Mouse (Mus musculus): ENCODE data around the gene Eya4. TPM values are rescaled to one million over a fixed set of nuclear protein-coding genes. Genes with fewer than 3 reads are reported as not detected.

Gene Eya4
- polyA plus RNA-seq, 1 experiment: 34.4 TPM

- H3K4me1 ChIP-seq (ENCODE audit: control insufficient read depth, insufficient read depth, low read length): no peaks in the 10 kb centered on the region
- H3K4me3 ChIP-seq (ENCODE audit: insufficient read depth, low read length): no peak overlapping the region
- TF ChIP-seq POLR2A (IDR thresholded peaks at IDR 0.05; ENCODE audit: low read depth, low read length): no peak
- TF ChIP-seq CTCF (IDR thresholded peaks at IDR 0.05; ENCODE audit: borderline replicate concordance, insufficient read depth, low read length): no peak
- H3K27ac ChIP-seq (ENCODE audit: insufficient read depth, low read length): no peak overlapping the region
These were observed 260.3 kb downstream of the Eya4 start for GRCm38 (mm10) chr10:23090323-23090722.

- Histone ChIP-seq H3K27ac (ENCODE audit: insufficient read depth, low read length) (no peak overlapping the region), H3K4me1 (ENCODE audit: control insufficient read depth, insufficient read depth, low read length) (no peaks in the 10 kb centered on the region), H3K4me3 (ENCODE audit: insufficient read depth, low read length) (no peak overlapping the region)
- TF ChIP-seq CTCF (IDR thresholded peaks at IDR 0.05; ENCODE audit: borderline replicate concordance, insufficient read depth, low read length) (no peak), POLR2A (IDR thresholded peaks at IDR 0.05; ENCODE audit: low read depth, low read length) (no peak)
These were observed 261.3 kb downstream of the Eya4 start for GRCm38 (mm10) chr10:23089271-23089670.

DNA sequence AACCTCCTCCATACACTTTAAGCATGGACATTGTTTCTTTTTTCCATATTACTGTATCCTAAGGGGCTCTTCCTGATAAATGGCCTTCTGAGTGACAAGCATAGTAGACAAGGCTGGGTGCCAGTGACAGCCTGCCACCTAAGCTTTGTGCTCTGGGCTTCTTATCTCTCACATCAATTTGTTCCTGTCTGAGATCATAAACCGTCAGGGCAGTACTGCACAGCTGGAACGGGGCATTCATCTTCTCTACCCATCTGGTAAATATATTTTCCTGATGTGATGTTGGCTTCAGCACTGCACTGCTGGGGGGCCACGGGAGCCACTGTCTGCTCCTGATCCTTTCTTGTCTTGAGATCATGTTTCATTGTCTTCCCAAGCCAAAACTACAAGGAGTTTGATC is 261.8 kb downstream of the Eya4 start:
- no peaks in the 10 kb centered on the region for H3K4me1 ChIP-seq (ENCODE audit: control insufficient read depth, insufficient read depth, low read length)

GRCm38 (mm10) chr10:23086352-23087215 is 264.0 kb downstream of the Eya4 start:
- H3K4me3 ChIP-seq (ENCODE audit: insufficient read depth, low read length): no peak overlapping the region
- TF ChIP-seq CTCF (IDR thresholded peaks at IDR 0.05; ENCODE audit: borderline replicate concordance, insufficient read depth, low read length): peak; percentile 52; the same call in 1 of the 2 replicates
- TF ChIP-seq POLR2A (IDR thresholded peaks at IDR 0.05; ENCODE audit: low read depth, low read length): no peak
- no peaks in the 10 kb centered on the region for H3K4me1 ChIP-seq (ENCODE audit: control insufficient read depth, insufficient read depth, low read length)
- no peak overlapping the region for H3K27ac ChIP-seq (ENCODE audit: insufficient read depth, low read length)

More for the DNA sequence above, 261.8 kb downstream of the Eya4 start:
- Histone ChIP-seq H3K4me3 (ENCODE audit: insufficient read depth, low read length) (no peak overlapping the region), H3K27ac (ENCODE audit: insufficient read depth, low read length) (no peak overlapping the region)
- no peak for TF ChIP-seq CTCF (IDR thresholded peaks at IDR 0.05; ENCODE audit: borderline replicate concordance, insufficient read depth, low read length)
- no peak for TF ChIP-seq POLR2A (IDR thresholded peaks at IDR 0.05; ENCODE audit: low read depth, low read length)

GRCm38 (mm10) chr10:23081548-23081828 is 269.1 kb downstream of the Eya4 start:
- TF ChIP-seq POLR2A (IDR thresholded peaks at IDR 0.05; ENCODE audit: low read depth, low read length) (no peak), CTCF (IDR thresholded peaks at IDR 0.05; ENCODE audit: borderline replicate concordance, insufficient read depth, low read length) (no peak)
- H3K27ac ChIP-seq (ENCODE audit: insufficient read depth, low read length): no peak overlapping the region
- H3K4me3 ChIP-seq (ENCODE audit: insufficient read depth, low read length): no peak overlapping the region
- H3K4me1 ChIP-seq (ENCODE audit: control insufficient read depth, insufficient read depth, low read length): no peaks in the 10 kb centered on the region

DNA sequence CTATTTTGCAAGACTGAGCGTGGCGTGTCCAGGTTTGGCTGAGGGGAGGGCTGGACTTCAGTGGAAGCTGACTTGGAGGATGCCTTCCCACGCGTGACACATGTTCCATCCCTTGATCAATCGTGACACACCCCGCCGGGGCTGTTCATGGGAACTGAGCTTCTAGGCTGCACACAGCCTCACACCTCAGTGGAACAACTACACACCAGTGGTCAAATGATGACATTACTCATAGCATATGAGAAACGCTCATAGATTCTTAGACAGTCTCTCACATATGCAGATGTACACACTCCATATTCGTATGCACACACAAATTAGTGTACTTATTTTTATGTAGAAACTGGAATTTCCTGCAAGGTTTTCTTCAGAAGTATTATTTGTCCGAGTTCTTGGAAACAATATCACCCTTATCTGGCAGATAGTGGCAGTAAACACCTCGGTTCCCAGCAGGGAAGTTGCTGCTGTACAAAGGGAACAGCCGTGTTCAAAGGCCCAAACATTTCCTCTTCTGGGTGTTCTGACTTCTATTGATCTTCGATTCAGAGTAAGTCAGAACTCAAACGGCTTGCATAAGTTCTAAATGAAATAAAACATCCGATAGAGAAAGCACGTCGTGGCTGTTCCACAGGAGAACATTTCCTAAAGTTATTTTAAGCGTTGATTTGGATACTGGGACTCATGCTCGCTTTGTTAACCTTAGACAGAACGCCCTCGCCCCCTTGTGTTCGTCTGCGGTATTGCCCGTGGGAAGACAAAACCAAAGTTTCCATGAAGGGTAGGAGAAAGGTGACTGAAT is 269.6 kb downstream of the Eya4 start:
- H3K27ac ChIP-seq (ENCODE audit: insufficient read depth, low read length): no peak overlapping the region
- no peaks in the 10 kb centered on the region for H3K4me1 ChIP-seq (ENCODE audit: control insufficient read depth, insufficient read depth, low read length)
- no peak overlapping the region for H3K4me3 ChIP-seq (ENCODE audit: insufficient read depth, low read length)
- TF ChIP-seq CTCF (IDR thresholded peaks at IDR 0.05; ENCODE audit: borderline replicate concordance, insufficient read depth, low read length) (peak; percentile 87; the same call in 1 of the 2 replicates), POLR2A (IDR thresholded peaks at IDR 0.05; ENCODE audit: low read depth, low read length) (no peak)

DNA sequence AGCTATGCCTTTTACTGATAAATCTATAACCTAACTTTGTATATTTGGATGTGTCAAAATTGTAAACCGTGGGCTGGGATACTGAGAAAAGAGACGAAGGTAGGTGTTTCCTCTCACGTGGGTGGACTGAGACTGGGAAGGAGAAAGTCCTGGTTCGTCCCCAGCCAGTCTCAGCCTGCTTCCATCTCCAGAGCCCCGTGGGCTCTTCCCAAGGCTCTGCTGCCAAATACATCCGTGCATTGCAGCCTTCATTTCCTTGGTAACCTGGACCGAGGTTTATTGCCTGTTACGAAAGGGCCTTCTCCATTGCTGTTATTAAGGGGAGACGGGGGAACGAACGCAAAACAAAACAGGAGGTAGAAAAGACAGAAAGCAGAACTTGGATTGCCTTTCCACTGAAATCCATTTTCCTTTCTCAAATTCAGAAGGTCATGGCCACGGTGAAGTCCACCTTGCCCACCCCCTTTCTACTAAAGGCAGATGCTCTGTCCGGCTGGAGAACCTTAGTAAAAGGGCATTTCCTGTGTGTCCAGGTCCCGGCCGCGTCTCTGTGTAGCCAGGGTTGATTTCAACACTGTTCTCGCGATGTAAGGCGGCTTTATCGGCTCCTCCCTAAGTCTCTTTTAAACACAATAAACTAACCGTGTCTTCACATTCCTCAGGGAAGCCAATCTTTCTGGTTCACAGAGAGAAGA is 273.7 kb downstream of the Eya4 start:
- TF ChIP-seq POLR2A (IDR thresholded peaks at IDR 0.05; ENCODE audit: low read depth, low read length) (no peak), CTCF (IDR thresholded peaks at IDR 0.05; ENCODE audit: borderline replicate concordance, insufficient read depth, low read length) (no peak)
- no peak overlapping the region for H3K27ac ChIP-seq (ENCODE audit: insufficient read depth, low read length)
- no peak overlapping the region for H3K4me3 ChIP-seq (ENCODE audit: insufficient read depth, low read length)
- H3K4me1 ChIP-seq (ENCODE audit: control insufficient read depth, insufficient read depth, low read length): no peaks in the 10 kb centered on the region; the same call in 1 of the 2 replicates

DNA sequence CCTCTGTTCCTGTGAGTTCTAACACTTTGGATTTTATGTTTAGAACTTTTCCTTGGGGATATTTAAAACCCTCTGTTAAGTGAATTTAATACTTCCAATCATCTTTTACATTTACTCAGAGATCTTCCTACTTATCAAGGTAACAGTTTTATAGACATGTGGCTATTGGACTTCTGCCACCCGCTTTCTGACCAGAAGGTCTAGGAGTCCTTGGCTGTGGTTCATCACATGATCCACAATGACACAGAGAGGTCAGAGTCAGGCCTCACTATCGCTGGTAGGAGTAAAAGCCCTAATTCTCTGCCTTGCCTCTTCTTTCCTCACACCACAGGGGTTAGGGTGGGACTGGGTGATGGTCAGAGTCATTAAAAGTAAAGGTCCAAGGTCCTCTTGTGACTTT is 277.2 kb downstream of the Eya4 start:
- Histone ChIP-seq H3K27ac (ENCODE audit: insufficient read depth, low read length) (no peak overlapping the region), H3K4me1 (ENCODE audit: control insufficient read depth, insufficient read depth, low read length) (no peaks in the 10 kb centered on the region; the same call in 1 of the 2 replicates), H3K4me3 (ENCODE audit: insufficient read depth, low read length) (no peak overlapping the region)
- no peak for TF ChIP-seq POLR2A (IDR thresholded peaks at IDR 0.05; ENCODE audit: low read depth, low read length)
- TF ChIP-seq CTCF (IDR thresholded peaks at IDR 0.05; ENCODE audit: borderline replicate concordance, insufficient read depth, low read length): no peak

DNA sequence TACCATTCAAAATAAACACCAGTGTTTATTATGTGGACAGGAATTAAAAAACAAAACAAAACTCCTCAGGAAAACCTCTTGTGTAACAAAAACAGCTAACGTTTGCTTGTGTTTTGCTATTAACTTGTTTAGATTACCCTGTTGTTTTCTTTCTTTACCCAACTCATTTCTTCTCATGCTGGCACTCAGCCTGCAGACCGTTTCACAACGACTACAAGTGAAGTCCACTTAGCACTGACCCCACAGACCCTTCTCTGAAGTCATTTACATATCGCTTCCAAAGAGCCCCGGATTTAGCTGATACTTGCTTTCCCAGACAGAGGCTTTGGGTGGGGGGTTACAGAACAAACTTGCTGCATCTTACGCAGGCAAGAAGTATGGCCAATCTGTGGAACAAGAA is 286.9 kb downstream of the Eya4 start:
- Histone ChIP-seq H3K4me1 (ENCODE audit: control insufficient read depth, insufficient read depth, low read length) (no peaks in the 10 kb centered on the region), H3K27ac (ENCODE audit: insufficient read depth, low read length) (no peak overlapping the region), H3K4me3 (ENCODE audit: insufficient read depth, low read length) (no peak overlapping the region)
- TF ChIP-seq CTCF (IDR thresholded peaks at IDR 0.05; ENCODE audit: borderline replicate concordance, insufficient read depth, low read length): no peak
- TF ChIP-seq POLR2A (IDR thresholded peaks at IDR 0.05; ENCODE audit: low read depth, low read length): no peak

All from embryonic fibroblast, embryonic 13.5 days (primary cell).